Mouse (Mus musculus): ENCODE measurements around the gene Sh3bp2.

The Sh3bp2 gene

GRCm38 (mm10) chr5:34525663-34526476 is at the start of gene Sh3bp2:
Gene Sh3bp2 (plus strand): TSS chr5:34525838.
- peak; percentile 98 for DNase-seq

GRCm38 (mm10) chr5:34480926-34481325 is 44.7 kb upstream of the Sh3bp2 start:
- DNase-seq, result no peak

- DNase-seq, result no peak
Measured at GRCm38 (mm10) chr5:34485731-34486130, 39.9 kb upstream of the Sh3bp2 start.

GRCm38 (mm10) chr5:34487320-34488090 is 38.1 kb upstream of the Sh3bp2 start:
- DNase-seq, result no peak

- no peak for DNase-seq
Measured at GRCm38 (mm10) chr5:34488741-34489417, 36.8 kb upstream of the Sh3bp2 start.

GRCm38 (mm10) chr5:34489418-34489787 is 36.2 kb upstream of the Sh3bp2 start:
- DNase-seq, result no peak

GRCm38 (mm10) chr5:34496745-34497144 is 28.9 kb upstream of the Sh3bp2 start:
- DNase-seq, result no peak

- no peak for DNase-seq
Measured at GRCm38 (mm10) chr5:34500886-34501285, 24.8 kb upstream of the Sh3bp2 start.

GRCm38 (mm10) chr5:34501588-34501987 is 24.1 kb upstream of the Sh3bp2 start:
- no peak for DNase-seq

GRCm38 (mm10) chr5:34502411-34502810 is 23.2 kb upstream of the Sh3bp2 start:
- no peak for DNase-seq

GRCm38 (mm10) chr5:34502821-34503220 is 22.8 kb upstream of the Sh3bp2 start:
- DNase-seq, result no peak

GRCm38 (mm10) chr5:34512486-34512885 is 13.2 kb upstream of the Sh3bp2 start:
- no peak for DNase-seq

GRCm38 (mm10) chr5:34513466-34514217 is 12.0 kb upstream of the Sh3bp2 start, which contains the start of gene Tnip2:
Gene Tnip2 (minus strand): TSS chr5:34513991.
- peak; percentile 97 for DNase-seq

GRCm38 (mm10) chr5:34514218-34514566 is 11.4 kb upstream of the Sh3bp2 start:
- no peak for DNase-seq

- no peak for DNase-seq
Measured at GRCm38 (mm10) chr5:34515096-34515495, 10.5 kb upstream of the Sh3bp2 start.

GRCm38 (mm10) chr5:34517913-34518312 is 7.7 kb upstream of the Sh3bp2 start:
- peak; percentile 88 for DNase-seq

GRCm38 (mm10) chr5:34519389-34519910 is 6.2 kb upstream of the Sh3bp2 start:
- DNase-seq, result no peak

GRCm38 (mm10) chr5:34520458-34521209 is 5.0 kb upstream of the Sh3bp2 start:
- DNase-seq, result peak; percentile 77

GRCm38 (mm10) chr5:34521337-34521736 is 4.3 kb upstream of the Sh3bp2 start:
- peak; percentile 29 for DNase-seq

- peak; percentile 40 for DNase-seq
Measured at GRCm38 (mm10) chr5:34523958-34524485, 1.6 kb upstream of the Sh3bp2 start.

- no peak for DNase-seq
Measured at GRCm38 (mm10) chr5:34524511-34524910, 1.1 kb upstream of the Sh3bp2 start.

GRCm38 (mm10) chr5:34526477-34526775 is 788 bp downstream of the Sh3bp2 start:
- DNase-seq, result no peak
